Mouse (Mus musculus) frontal cortex, postnatal 10 days (tissue): Measurements from ENCODE around the gene Olfr1417.

Experiments
- DNase-seq, 2 experiments: peaks; one replicate each; pipeline ENCODE4 v3.0.0; 2022; ENCODE audit warnings: low spot score in 2 of 2, mixed read lengths in 1 of 2

Gene Olfr1417

GRCm38 (mm10) chr19:11810856-11811255, 28.2 kb downstream of the Olfr1417 start:
- DNase-seq = no peak

GRCm38 (mm10) chr19:11810003-11810758, 28.8 kb downstream of the Olfr1417 start:
- DNase-seq = no peak

GRCm38 (mm10) chr19:11808452-11808851, 30.6 kb downstream of the Olfr1417 start:
- no peak for DNase-seq

- DNase-seq = no peak
These were observed 31.2 kb downstream of the Olfr1417 start for GRCm38 (mm10) chr19:11807822-11808221.

- no peak for DNase-seq
These were observed 31.8 kb downstream of the Olfr1417 start for GRCm38 (mm10) chr19:11807251-11807650.

GRCm38 (mm10) chr19:11804423-11804822, 34.6 kb downstream of the Olfr1417 start:
- no peak for DNase-seq

- DNase-seq = no peak
These were observed 38.3 kb downstream of the Olfr1417 start for GRCm38 (mm10) chr19:11800531-11801315.

GRCm38 (mm10) chr19:11794447-11794846, 44.6 kb downstream of the Olfr1417 start:
- DNase-seq = no peak

- DNase-seq = no peak
These were observed 45.2 kb downstream of the Olfr1417 start for GRCm38 (mm10) chr19:11793741-11794359.

GRCm38 (mm10) chr19:11791825-11792224, 47.2 kb downstream of the Olfr1417 start:
- DNase-seq = no peak

GRCm38 (mm10) chr19:11788876-11789275, 50.1 kb downstream of the Olfr1417 start:
- DNase-seq = no peak

- no peak for DNase-seq
These were observed 51.2 kb downstream of the Olfr1417 start for GRCm38 (mm10) chr19:11787826-11788225.

- no peak for DNase-seq
These were observed 53.4 kb downstream of the Olfr1417 start for GRCm38 (mm10) chr19:11785409-11786154.

GRCm38 (mm10) chr19:11777191-11777865, 61.7 kb downstream of the Olfr1417 start:
- peak in 1 of 2 experiments; percentile 44 for DNase-seq
